Mouse (Mus musculus) intestine, postnatal 0 days (tissue): ENCODE results near the gene Wdr91. TPM values are rescaled to one million over a fixed set of nuclear protein-coding genes. Genes with fewer than 3 reads are reported as not detected.
A peak's percentile ranks its signal among the peaks of the same experiment; 100 is the strongest.

Experiments used
- ATAC-seq: fragments of 200-750 bp; cut with Nextera tagmentation; 2 replicates; pipeline ENCODE4 v1.8.0; 2017; ENCODE audit warnings: mild to moderate bottlenecking, moderate TSS enrichment, moderate library complexity
- H3K27ac ChIP-seq: fragments of 300-500 bp; sonication (generic); 2 replicates; pipeline ENCODE4 v1.5.1; 2014; ENCODE audit warnings: mild to moderate bottlenecking, low read depth, low read length, moderate library complexity
- H3K27me3 ChIP-seq: fragments of 300-500 bp; sonication (generic); replicated peaks from 2 replicates; pipeline ENCODE4 v1.6.1; 2014; ENCODE audit warnings: low read length, mixed read lengths; ENCODE audit not compliant: control insufficient read depth, insufficient read depth
- H3K36me3 ChIP-seq: fragments of 300-500 bp; sonication (generic); 2 replicates; pipeline ENCODE4 v1.6.1; 2014; ENCODE audit warnings: mild to moderate bottlenecking, moderate library complexity; ENCODE audit not compliant: control insufficient read depth, insufficient read depth
- H3K4me1 ChIP-seq: fragments of 300-500 bp; sonication (generic); replicated peaks from 2 replicates; pipeline ENCODE4 v1.6.1; 2014; ENCODE audit warnings: antibody characterized with exemption, low read length, mixed read lengths; ENCODE audit not compliant: control insufficient read depth, insufficient read depth
- H3K4me2 ChIP-seq: fragments of 300-500 bp; sonication (generic); replicated peaks from 2 replicates; pipeline ENCODE4 v1.6.1; 2014; ENCODE audit warnings: low read depth, mild to moderate bottlenecking, moderate library complexity
- H3K4me3 ChIP-seq: fragments of 300-500 bp; sonication (generic); 2 replicates; pipeline ENCODE4 v1.5.1; 2014; ENCODE audit warnings: low read depth, low read length
- H3K9ac ChIP-seq: fragments of 300-500 bp; sonication (generic); 2 replicates; pipeline ENCODE4 v1.6.1; 2014; ENCODE audit warnings: mild to moderate bottlenecking, low read depth, low read length
- H3K9me3 ChIP-seq: fragments of 300-500 bp; sonication (generic); 2 replicates; pipeline ENCODE4 v1.6.1; 2016; ENCODE audit warnings: mixed run types; ENCODE audit not compliant: control insufficient read depth
- CTCF ChIP-seq: sonication (generic); IDR thresholded peaks from 2 replicates; pipeline ENCODE4 v1.5.1; 2016; ENCODE audit warnings: low read depth, mild to moderate bottlenecking, control low read depth, antibody characterized with exemption, moderate library complexity
- WGBS: fragments of 180-500 bp; shearing (Covaris S2); extraction: QIAGEN DNeasy Blood & Tissue Kit; methylation state at CpG from one replicate; pipeline ENCODE4 v1.1.7; 2014; 5-methylcytosine and 5-hydroxymethylcytosine counted together
- polyA plus RNA-seq: library from polyadenylated mRNA; unstranded; fragments of >200 nt; fragmentation: Nextera tagmentation; extraction: Ambion mirVana; gene quantifications from 2 replicates; pipeline ENCODE4 v1.2.1, GENCODE M21; 2015

Wdr91 gene
- polyA plus RNA-seq, 1 experiment from 2014 or later, result 5.7 TPM

GRCm38 (mm10) chr6:34909631-34910345, 888 bp downstream of the Wdr91 start:
- peaks cover 13% of the 10 kb centered on the region; the same call in 1 of the 2 replicates for H3K36me3 ChIP-seq
- TF ChIP-seq CTCF, result no peak
- H3K4me3 ChIP-seq, result peak overlapping the region; percentile 79
- no peaks in the 10 kb centered on the region for H3K4me1 ChIP-seq
- peak overlapping the region; percentile 87 for H3K4me2 ChIP-seq
- ATAC-seq, result no peak
- H3K27ac ChIP-seq, result no peak overlapping the region
- H3K9me3 ChIP-seq, result no peaks in the 10 kb centered on the region
- no peaks in the 10 kb centered on the region for H3K27me3 ChIP-seq
- no peak overlapping the region for H3K9ac ChIP-seq
- 41% methylated on average over 8 of the region's 8 CpGs for WGBS

DNA sequence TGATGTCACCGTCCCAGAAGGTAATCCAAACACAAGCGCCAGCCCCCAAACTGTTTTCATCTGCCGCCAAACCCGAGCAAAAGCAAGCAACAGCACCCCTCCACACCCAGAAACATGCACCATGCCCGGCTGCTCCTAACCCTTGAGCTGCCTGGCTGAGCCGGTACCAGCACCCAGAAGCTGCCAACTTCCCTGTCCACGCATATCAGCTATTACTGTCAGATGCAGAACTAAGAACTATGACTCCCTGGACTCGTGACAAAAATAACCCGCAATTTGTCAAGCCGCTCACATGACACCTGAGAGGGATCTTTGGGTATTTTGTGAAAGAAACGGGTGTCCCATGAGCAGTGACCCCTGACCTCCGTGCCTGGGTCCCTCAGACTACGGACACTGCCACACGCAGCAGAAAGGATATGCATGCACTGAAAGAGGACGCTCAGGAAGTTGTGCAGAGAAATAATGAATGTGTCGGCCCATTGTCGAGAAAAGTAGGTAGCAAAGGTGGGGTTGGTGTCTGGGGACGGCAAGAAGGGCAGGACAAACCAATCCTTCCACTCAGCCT, 2.9 kb downstream of the Wdr91 start:
- Histone ChIP-seq H3K4me2 (no peak overlapping the region), H3K36me3 (peaks cover 21% of the 10 kb centered on the region; the same call in 1 of the 2 replicates), H3K27ac (no peak overlapping the region), H3K9ac (no peak overlapping the region), H3K27me3 (no peaks in the 10 kb centered on the region), H3K9me3 (no peaks in the 10 kb centered on the region), H3K4me1 (no peaks in the 10 kb centered on the region), H3K4me3 (no peak overlapping the region)
- WGBS, result 83% methylated on average over 18 of the region's 18 CpGs
- TF ChIP-seq CTCF, result no peak
- ATAC-seq, result no peak

DNA sequence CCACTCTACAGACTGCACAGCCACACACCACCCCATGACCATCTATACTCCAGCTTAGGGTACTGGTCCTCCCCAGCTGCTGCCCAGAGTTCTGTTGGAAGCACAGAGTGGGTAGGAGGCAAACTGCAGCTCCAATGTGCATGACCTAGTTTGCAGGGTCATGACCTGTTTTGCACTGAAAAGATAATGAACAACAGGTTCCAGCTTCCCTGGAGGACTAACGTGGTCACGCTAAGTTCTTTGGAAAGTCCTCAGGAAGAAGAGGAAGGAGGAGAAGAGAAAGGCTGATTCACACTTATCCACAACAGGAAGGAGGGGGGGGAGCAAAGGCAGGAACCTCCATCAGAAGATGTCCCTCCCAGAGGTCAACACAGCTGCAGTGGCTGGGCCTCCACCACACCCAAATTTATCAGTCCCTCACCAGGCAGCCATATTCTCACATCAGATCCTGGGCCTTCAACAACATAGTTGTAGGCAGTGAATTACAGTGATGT, 3.5 kb downstream of the Wdr91 start:
- H3K27me3 ChIP-seq, result no peaks in the 10 kb centered on the region
- no peaks in the 10 kb centered on the region for H3K9me3 ChIP-seq
- H3K27ac ChIP-seq, result no peak overlapping the region
- peaks cover 21% of the 10 kb centered on the region; the same call in 1 of the 2 replicates for H3K36me3 ChIP-seq
- H3K4me3 ChIP-seq, result no peak overlapping the region
- 84% methylated on average over 2 of the region's 2 CpGs for WGBS
- no peak for ATAC-seq
- H3K4me2 ChIP-seq, result no peak overlapping the region
- no peaks in the 10 kb centered on the region for H3K4me1 ChIP-seq
- TF ChIP-seq CTCF, result no peak
- H3K9ac ChIP-seq, result no peak overlapping the region

DNA sequence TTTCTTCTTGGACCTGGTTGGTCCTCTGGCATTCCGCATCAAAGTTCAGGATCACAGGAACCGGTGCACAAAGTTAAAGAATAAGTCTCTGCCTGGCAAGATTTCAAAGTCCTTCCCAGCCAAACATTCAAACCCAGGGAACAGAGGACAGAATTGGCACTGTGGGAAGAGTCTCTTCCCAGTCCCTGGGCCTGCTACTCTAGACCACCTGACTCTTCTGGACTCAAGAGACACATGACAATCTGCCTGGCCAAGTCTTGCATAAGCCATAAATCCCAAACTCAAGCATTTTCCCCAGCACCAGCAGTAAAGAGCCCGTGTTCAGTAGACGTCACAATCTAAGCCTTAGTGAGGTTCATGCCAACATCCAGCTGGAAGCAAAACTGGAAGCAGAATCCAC, 4.0 kb downstream of the Wdr91 start:
- 89% methylated on average over 4 of the region's 4 CpGs for WGBS
- TF ChIP-seq CTCF, result no peak
- Histone ChIP-seq H3K36me3 (peaks cover 21% of the 10 kb centered on the region; the same call in 1 of the 2 replicates), H3K9ac (no peak overlapping the region), H3K4me3 (no peak overlapping the region), H3K27ac (no peak overlapping the region), H3K4me2 (no peak overlapping the region), H3K27me3 (no peaks in the 10 kb centered on the region), H3K4me1 (no peaks in the 10 kb centered on the region), H3K9me3 (no peaks in the 10 kb centered on the region)
- no peak for ATAC-seq

DNA sequence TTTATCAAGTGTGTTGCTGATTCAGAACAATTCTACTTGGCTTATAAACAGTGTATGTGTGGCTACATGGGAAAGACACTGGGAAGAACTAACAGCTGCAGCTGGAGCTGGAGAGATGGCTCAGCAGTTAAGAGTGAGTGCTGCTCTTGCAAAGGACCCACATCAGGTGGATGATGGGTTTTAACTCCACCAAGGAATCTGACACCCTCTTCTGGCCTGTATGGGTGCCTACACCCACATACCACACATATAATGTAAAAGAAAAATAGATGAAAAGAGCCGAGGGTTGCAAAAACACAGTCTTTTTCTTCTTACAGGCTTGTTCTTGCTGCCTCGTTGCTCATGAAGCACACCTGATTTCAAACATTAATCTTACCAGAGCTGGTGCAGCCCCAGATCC, 4.6 kb downstream of the Wdr91 start:
- WGBS, result 74% methylated on average over 2 of the region's 2 CpGs
- Histone ChIP-seq H3K4me1 (no peaks in the 10 kb centered on the region), H3K9ac (no peak overlapping the region), H3K4me2 (no peak overlapping the region), H3K27ac (no peak overlapping the region), H3K4me3 (no peak overlapping the region), H3K36me3 (peaks cover 23% of the 10 kb centered on the region; the same call in 1 of the 2 replicates), H3K27me3 (no peaks in the 10 kb centered on the region), H3K9me3 (no peaks in the 10 kb centered on the region)
- TF ChIP-seq CTCF, result peak; percentile 51
- no peak for ATAC-seq

GRCm38 (mm10) chr6:34904361-34904760, 6.3 kb downstream of the Wdr91 start:
- no peak overlapping the region for H3K9ac ChIP-seq
- no peak overlapping the region for H3K27ac ChIP-seq
- H3K4me2 ChIP-seq, result no peak overlapping the region
- peaks cover 37% of the 10 kb centered on the region; the same call in 1 of the 2 replicates for H3K36me3 ChIP-seq
- ATAC-seq, result no peak
- no peak overlapping the region for H3K4me3 ChIP-seq
- WGBS, result 81% methylated on average over 6 of the region's 6 CpGs
- no peaks in the 10 kb centered on the region for H3K9me3 ChIP-seq
- H3K4me1 ChIP-seq, result no peaks in the 10 kb centered on the region
- TF ChIP-seq CTCF, result no peak
- no peaks in the 10 kb centered on the region for H3K27me3 ChIP-seq
